Mouse (Mus musculus) large intestine, adult 2 months (tissue): ENCODE results near the gene Ch25h. TPM values are rescaled to one million over a fixed set of nuclear protein-coding genes. Genes with fewer than 3 reads are reported as not detected.

Experiments
- DNase-seq: peaks from one replicate; pipeline ENCODE4 v3.0.0-alpha.2; 2012; ENCODE audit warnings: low read depth, low spot score
- WGBS: fragments of 180-500 bp; shearing (Covaris S2); methylation state at CpG from one replicate; pipeline ENCODE4 v1.1.7; 2018; 5-methylcytosine and 5-hydroxymethylcytosine counted together
- polyA plus RNA-seq: library from polyadenylated mRNA; depleted of rRNA; stranded (reverse); fragments of >200 nt; gene quantifications from 2 replicates; pipeline ENCODE4 v1.2.3, GENCODE M21; 2012; rRNA removed

Ch25h gene
- polyA plus RNA-seq, 1 experiment: 4.6 TPM

DNA sequence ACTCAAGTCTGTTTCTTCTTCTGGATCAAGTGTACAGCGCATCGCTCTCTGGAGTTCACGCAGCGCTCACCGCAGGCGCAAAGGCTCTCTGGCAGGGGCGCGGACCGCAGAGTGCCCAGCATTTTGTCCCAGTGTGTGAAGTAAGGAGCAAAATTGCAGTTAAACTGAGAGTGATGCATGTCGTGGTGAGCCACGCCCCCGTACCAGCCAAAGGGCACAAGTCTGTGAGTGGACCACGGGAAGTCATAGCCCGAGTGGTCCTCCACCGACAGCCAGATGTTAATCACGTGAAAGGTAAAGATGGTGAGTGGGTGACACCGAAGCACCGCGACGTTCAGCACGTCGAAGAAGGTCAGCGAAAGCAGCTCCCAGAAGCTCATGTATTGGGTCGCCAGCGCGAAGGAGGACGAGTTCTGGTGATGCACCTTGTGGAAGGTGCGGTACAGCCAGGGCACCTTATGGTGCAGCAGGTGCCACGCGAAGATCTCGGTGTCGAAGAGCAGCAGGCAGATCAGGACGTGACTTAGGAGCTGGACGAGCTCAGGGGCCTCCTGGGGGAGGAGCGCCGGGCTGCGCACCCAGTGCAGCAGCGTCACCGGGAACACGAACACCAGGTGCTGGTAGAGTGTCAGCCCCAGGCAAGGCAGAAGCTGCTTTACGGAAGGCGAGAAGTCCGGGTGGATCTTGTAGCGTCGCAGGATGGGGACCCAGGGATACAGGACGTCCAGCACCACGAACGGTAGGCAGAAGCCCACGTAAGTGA lies 555 bp downstream of the Ch25h start:
- no peak for DNase-seq
- WGBS: 7% methylated on average over 49 of the region's 49 CpGs

DNA sequence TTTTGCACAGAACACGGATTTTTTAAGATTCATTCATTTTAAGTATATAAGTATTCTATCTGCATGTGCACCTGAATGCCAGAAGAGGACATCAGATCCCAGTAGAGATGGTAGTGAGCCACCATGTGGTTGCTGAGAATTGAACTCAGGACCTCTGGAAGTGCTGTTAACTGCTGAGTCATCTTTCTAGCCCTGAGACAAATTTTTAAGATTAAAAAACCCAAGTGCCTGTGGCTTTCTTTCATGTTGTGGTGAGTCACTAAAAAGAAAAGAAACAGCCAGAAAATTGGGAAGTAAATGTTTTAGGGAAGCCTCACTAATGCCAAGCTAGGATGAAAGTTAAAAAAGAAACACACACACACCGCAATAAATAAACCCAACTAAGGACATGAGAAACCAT lies 3.3 kb downstream of the Ch25h start:
- no peak for DNase-seq
- 84% methylated on average over 2 of the region's 2 CpGs for WGBS

DNA sequence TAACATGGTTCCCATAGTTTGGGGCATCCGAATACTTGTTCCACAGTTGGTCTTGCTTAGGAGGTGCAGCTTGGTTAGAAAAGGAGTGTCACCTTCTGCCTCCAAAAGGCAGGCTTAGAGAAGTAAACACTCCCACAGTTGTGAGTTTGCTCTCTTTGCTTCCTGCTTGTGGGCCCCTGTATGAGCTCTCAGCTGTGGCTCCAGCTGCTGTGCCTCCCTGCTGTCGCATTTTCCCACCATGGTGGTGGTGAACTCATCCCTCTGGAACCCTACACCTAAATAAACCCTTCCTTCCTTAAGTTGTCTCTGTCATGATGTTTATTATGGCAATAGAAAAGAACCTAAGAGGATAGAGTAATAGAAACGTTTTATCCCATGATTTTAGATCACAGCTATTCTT lies 6.2 kb downstream of the Ch25h start:
- DNase-seq: no peak
- 25% methylated on average over 3 of the region's 3 CpGs for WGBS

DNA sequence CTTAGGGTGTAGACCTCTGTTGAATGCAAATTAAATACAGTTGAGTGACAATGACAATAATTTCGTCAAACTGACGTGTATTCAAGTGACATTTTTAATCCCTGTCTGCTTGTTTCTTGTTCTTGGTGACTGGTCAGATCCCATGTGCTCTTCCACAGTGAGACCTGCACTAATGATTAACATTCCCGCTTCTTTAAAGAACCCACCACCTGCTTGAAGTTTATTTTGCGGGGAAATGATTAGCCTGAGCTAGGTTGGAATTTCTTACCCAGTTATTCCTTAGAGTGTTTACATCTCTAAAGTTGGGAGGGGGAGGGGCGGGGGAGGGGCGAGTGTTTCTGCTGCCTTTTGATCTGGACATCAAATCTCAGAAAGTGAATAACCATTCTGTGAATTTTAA lies 6.7 kb downstream of the Ch25h start:
- 28% methylated on average over 6 of the region's 6 CpGs for WGBS
- DNase-seq: no peak

DNA sequence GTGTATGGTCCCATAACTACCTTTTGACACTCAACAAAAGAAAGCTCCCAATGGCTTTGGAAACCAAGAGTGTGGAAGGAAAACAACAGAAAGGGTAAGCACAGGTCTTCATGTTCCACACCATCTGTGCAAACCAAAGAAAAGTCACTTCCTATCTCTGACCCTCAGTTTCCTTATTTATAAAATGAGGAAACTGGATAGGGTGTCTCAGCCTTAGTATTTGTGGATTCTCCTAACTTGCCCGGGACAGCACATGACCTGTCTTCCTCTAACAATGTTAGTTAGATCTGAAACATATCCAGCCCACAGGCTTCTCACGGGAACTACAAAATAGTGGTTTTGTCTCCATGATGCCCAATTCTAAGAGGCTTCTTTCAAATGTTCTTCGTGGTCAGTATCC lies 10.5 kb downstream of the Ch25h start:
- 71% methylated on average over 3 of the region's 3 CpGs for WGBS
- no peak for DNase-seq

DNA sequence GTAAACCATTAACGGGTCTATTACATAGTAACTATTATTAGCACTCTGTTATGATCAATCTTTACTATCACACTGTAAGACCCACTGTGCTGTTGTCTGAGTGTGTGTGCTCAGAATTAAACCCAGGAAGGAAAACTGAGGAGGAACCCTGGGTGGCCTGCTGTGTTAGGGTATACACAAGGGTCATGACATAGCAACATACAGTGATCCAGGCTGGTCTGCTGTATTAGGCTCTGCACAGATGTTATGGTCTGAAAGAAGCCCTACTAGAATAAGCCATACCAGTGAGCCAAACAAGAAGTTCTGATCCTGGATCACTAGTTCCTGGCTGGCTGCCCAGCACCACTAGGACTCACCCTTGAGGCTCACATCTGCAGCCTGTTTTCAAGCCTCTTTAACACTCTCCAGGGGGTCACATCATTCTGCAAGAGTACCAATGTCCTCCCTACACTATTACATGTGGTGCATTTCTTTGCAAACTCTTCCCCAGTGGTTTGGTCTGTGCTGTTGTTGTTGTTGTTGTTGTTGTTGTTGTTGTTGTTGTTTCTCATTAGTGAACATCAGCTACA lies 13.4 kb downstream of the Ch25h start:
- WGBS: 55% methylated on average over 1 of the region's 1 CpGs

DNA sequence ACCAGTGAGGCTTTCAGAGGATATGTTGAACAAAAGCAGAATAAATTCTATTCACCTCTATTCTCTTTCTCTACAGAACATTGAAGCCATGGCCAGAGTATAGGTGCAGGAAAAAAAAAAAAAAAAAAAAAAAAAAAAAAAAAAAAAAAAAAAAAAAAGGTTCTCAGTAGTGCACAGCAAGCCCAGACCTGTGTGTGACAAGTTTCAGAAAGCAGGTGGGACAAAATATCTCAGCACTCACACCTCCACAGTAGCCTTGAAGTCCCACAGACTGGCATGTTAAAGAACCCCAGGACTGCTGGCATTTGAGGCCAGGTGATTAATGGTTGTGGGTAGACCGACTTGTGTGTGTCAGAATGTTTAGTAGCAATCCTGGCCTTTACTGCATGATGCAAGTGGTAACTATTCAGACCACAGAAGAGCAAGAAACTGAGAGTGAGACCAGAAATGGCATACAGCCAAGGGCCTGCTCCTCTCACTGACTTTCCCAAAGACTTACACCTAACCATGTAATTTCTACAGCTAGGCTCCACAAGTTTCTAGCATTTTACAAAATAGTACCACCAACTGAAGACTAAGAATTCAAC lies 24.1 kb downstream of the Ch25h start:
- DNase-seq: no peak
- WGBS: 65% methylated on average over 1 of the region's 1 CpGs

More for the DNA sequence above, 13.4 kb downstream of the Ch25h start:
- DNase-seq: no peak

DNA sequence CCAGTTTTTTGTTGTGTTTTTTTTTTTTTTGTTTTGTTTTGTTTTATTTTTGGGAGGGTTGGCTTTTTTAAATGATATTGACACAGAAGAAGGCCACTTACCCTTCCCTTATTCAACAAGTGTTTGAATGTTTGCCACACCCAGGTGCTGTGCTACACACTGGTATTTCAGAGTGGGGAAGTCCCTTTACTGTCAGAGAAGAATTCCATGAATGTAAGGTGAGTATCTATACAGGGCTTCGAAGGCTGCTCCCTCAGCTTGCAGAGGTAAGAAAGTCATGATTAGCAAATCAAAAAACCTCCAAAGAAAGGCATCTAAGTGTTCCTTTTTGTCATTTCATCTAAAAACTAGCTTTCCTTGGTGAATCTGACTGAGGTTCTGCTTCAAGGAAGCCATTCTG lies 26.1 kb downstream of the Ch25h start:
- no peak for DNase-seq
- WGBS: 64% methylated on average over 1 of the region's 1 CpGs

DNA sequence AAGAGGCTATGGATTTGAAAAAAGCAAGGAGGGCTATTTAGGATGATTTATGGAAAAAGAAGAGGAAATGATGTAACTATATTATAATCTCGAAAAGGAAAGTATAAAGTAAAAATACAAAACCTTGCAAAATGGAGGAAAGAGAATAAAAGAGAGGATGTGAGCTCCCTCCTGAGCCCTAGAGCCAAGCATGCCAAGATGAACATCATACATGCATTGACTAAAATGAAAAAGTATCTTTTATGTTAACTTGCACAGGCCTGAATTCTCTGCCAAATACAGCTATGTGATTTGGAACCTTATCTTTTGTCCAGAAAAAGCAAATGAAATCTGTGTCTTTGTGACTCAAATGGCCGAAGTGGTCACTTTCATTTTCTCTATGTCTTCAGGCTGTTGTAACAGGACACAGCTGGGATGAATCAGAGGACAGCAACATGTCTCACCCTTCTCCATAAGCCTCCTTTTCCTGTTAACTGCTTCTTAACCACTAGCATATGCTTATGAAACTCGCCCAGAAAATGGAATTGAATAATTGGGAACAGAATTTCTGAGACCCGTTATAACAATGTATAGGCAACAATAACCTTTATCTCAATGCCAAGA lies 29.5 kb downstream of the Ch25h start:
- DNase-seq: no peak

DNA sequence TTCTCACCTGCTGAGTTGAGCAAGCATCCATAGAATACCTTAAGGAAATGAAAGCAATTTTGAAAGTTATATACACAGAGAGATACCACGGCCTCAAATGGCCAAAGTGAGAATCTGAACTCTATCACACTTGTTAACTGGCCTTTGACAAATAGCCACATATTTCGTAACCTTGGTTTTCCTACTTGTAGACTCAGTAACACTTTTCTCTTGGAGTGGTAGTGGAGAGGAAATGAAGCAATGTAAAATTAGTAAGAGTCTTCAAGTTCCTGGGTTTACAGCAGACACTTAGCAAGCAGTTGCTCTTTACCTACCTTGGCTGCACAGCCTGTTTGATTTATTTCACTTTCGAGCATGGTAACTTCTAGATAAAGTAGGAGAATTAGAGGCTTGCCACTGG lies 30.2 kb downstream of the Ch25h start:
- DNase-seq: no peak
- WGBS: 68% methylated on average over 3 of the region's 3 CpGs

More for the DNA sequence above, 29.5 kb downstream of the Ch25h start:
- 52% methylated on average over 4 of the region's 4 CpGs for WGBS

DNA sequence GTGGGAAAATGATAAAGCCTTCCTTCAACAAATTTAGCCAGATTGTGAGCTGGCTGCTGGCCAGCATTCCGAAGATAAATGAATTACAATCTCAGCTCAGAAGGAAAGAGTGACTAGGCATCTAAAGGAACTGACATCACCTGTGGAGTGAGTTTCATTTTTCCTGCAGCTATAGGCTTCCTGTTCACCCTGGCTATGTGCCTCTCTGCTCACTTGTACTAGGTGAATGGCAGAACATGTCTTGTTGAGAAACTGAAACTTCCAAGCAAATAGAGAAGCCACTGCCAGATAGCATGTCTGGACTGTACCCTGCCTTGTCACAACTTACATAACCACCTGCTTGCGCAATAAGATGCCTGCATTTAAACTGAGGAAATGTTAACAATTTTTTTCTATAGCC lies 33.0 kb downstream of the Ch25h start:
- DNase-seq: no peak
- WGBS: 43% methylated on average over 2 of the region's 2 CpGs

DNA sequence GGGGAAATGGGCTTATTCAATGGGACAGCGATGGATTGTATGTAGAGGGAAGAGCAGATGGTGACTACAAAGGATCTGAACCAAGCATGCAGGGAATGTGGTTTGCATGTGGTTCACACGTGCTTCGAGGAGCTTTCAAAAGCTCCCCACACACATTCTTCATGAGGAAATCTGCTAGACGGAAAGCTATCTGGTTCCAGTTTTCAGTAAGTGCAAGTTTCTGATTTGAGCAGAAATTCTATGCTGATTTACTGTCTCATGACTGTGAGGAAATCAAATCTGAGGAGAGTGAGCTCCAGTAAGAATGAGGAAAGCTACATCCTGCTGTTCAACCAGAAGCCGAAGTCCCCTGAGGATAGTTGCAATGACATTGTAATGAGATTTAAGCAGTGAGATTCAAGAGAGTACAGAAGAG lies 39.8 kb downstream of the Ch25h start:
- 71% methylated on average over 5 of the region's 5 CpGs for WGBS
- no peak for DNase-seq

DNA sequence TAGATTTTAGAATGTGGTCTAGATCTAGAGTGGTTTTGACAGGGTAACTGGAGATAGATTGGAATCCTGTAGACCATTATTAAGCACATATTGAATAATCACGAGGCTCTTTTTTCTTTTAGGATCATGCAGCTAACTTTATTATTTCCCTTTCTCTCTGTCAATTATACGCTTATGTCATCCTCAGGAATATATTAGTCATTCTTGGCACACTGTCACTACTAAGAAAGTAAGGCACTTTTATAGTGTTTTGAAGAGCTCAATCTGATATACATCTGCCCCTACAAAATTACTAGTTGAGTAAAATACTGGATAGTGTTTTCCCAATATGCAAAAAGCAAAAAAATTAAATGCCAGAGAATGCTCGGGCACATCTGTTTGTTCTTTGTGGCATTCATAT lies 43.6 kb downstream of the Ch25h start:
- 72% methylated on average over 3 of the region's 3 CpGs for WGBS
- DNase-seq: no peak

DNA sequence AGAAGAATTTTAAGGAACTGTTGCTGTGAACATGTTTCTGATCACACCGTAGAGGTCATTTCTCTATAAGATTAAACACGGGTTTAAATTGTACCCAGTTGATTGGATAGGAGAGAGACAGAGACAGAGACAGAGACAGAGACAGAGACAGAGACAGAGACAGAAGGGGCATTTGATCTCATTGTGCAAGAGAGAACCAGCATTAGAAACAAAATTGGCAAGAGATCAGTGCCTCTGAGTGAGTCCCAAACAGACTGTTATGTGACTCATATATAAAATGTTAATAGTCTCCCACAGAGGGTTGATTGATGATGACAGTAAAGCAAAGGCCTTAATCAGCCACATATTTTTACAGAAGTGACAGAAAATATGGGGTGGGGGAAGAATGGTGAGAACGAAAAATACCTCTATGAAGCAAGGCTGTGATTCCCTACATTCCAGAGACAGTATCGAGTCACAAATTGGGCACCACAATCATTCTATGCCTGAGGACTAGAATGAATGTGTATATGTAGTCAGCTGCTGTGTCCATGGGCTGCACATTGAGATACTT lies 51.1 kb downstream of the Ch25h start:
- no peak for DNase-seq
- 90% methylated on average over 4 of the region's 4 CpGs for WGBS

Other genes starting within 250 kb of the Ch25h start
- gene Acta2, start 219.6 kb downstream of the Ch25h start, polyA plus RNA-seq: 1,275 and 1,486 TPM in 2 replicates
- gene Fas, start 184.5 kb downstream of the Ch25h start, polyA plus RNA-seq: 4.7 and 7.3 TPM in 2 replicates
- gene Lipa, start 52.3 kb upstream of the Ch25h start, polyA plus RNA-seq: 14.4 and 19.0 TPM in 2 replicates
- gene Ifit2, start 75.5 kb upstream of the Ch25h start, polyA plus RNA-seq: 0.63 and 1.3 TPM in 2 replicates
- 3.0 and 3.9 TPM in 2 replicates for gene Ifit3, start 108.4 kb upstream of the Ch25h start, polyA plus RNA-seq
- gene Ifit1bl1, start 126.8 kb upstream of the Ch25h start, polyA plus RNA-seq: 31.2 and 37.2 TPM in 2 replicates
- 0.85 and 0.92 TPM in 2 replicates for gene Ifit3b, start 132.8 kb upstream of the Ch25h start, polyA plus RNA-seq
- gene Ifit1bl2, start 165.6 kb upstream of the Ch25h start, polyA plus RNA-seq: 8.8 and 11.3 TPM in 2 replicates
- gene Ifit1, start 165.7 kb upstream of the Ch25h start, polyA plus RNA-seq: 13.4 and 19.4 TPM in 2 replicates